Mouse (Mus musculus) liver, adult 2 months (tissue): ENCODE data around the gene Aurkb.

Experiments used
- CTCF ChIP-seq: fragments of 200-500 bp; IDR thresholded peaks from 2 replicates; pipeline ENCODE4 v1.5.1; 2011; ENCODE audit warnings: low read depth, low read length, control low read depth
- POLR2A ChIP-seq: fragments of 200-500 bp; IDR thresholded peaks from 2 replicates; pipeline ENCODE4 v1.6.1; 2011; ENCODE audit warnings: low read length, control low read depth; ENCODE audit not compliant: insufficient read depth; ENCODE audit errors: extremely low read depth

- TF ChIP-seq CTCF (no peak), POLR2A (no peak)
Measured at GRCm38 (mm10) chr11:69038173-69038572, 7.3 kb upstream of the Aurkb start.
